Mouse (Mus musculus): Measurements from ENCODE around the gene Hspb3.

GRCm38 (mm10) chr13:113613341-113613740 lies 50.1 kb downstream of the Hspb3 start:
- TF ChIP-seq POLR2AphosphoS2 (IDR thresholded peaks at IDR 0.05; ENCODE audit: insufficient read length, low read depth): no peak
- TF ChIP-seq MYOD1 (IDR thresholded peaks at IDR 0.05; ENCODE audit: control insufficient read depth in 1 of 3, insufficient read length in 2 of 3, low read depth in 2 of 3): no peak
- TF ChIP-seq MYOG (IDR thresholded peaks at IDR 0.05; ENCODE audit: control insufficient read depth in 1 of 3, insufficient read depth in 1 of 3, insufficient read length in 2 of 3, low read depth in 2 of 3): no peak
- TF ChIP-seq POLR2A (IDR thresholded peaks at IDR 0.05; ENCODE audit: insufficient read length, low read depth): no peak
- TF ChIP-seq SRF (IDR thresholded peaks at IDR 0.05; ENCODE audit: control insufficient read depth, insufficient read length, low read depth): no peak
- no peak for TF ChIP-seq USF1 (IDR thresholded peaks at IDR 0.05; ENCODE audit: low read depth)
- no peak for TF ChIP-seq TCF12 (IDR thresholded peaks at IDR 0.05; ENCODE audit: insufficient read depth, poor library complexity, severe bottlenecking)
- no peak for TF ChIP-seq E2F4 (IDR thresholded peaks at IDR 0.05; ENCODE audit: insufficient read depth)

Data from myocyte (in vitro differentiated cells).